Comparison of ENCODE assay signal across 8 mouse cellular contexts in the genomic region with DNA sequence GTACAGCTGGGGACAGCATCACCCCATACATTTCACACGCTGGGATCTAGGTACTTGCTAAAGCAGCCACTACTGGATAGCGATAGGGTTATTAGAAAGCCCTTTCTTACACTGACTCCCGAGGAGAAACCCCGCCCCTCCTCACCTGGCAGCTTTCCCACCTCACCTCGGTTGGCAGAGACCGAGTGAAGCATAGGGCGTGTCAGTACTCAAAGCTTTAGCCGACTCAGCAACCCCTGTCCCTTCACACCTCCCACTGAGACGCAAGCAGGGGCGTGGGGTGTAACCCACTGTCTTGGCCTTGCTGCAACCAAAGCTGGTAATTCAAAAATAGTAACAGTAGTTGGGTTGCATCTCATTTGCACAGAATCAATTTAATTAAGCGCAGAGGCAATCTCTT. TPM values are rescaled to one million over a fixed set of nuclear protein-coding genes. Genes with fewer than 3 reads are reported as not detected.
A peak's percentile ranks its signal among the peaks of the same experiment; 100 is the strongest.
DNase-seq lines count a peak whose midpoint lies in the region; ATAC-seq lines count a peak whose summit lies in the region.

No protein-coding gene starts in this region.

- no peak overlapping the region for H3K9ac ChIP-seq in neural tube, embryonic 11.5 days (ENCODE audit: low read length)
- H3K9ac ChIP-seq in forebrain, embryonic 14.5 days (ENCODE audit: low read length): no peak overlapping the region; the same call in 1 of the 2 replicates
- no peak overlapping the region for H3K9ac ChIP-seq in intestine, embryonic 14.5 days (ENCODE audit: low read length)
- no peak overlapping the region for H3K9ac ChIP-seq in liver, embryonic 16.5 days (ENCODE audit: low read depth, low read length)
- no peak overlapping the region for H3K9ac ChIP-seq in stomach, embryonic 14.5 days (replicated peaks; ENCODE audit: low read depth, low read length)

- H3K9me3 ChIP-seq in neural tube, embryonic 11.5 days (ENCODE audit: control insufficient read depth, low read length): no peaks in the 10 kb centered on the region
- no peaks in the 10 kb centered on the region for H3K9me3 ChIP-seq in forebrain, embryonic 14.5 days (replicated peaks; ENCODE audit: control insufficient read depth, low read length)
- no peaks in the 10 kb centered on the region for H3K9me3 ChIP-seq in intestine, embryonic 14.5 days (ENCODE audit: control insufficient read depth, low read length)
- no peaks in the 10 kb centered on the region for H3K9me3 ChIP-seq in liver, embryonic 16.5 days (replicated peaks; ENCODE audit: control insufficient read depth, low read length)
- H3K9me3 ChIP-seq in stomach, embryonic 14.5 days (ENCODE audit: control insufficient read depth, low read depth, low read length): no peaks in the 10 kb centered on the region

- DNase-seq in neural tube, embryonic 11.5 days (ENCODE audit: low spot score): no peak
- no peak for DNase-seq in neural tube, embryonic 10.5 days (ENCODE audit: extremely low spot score, low spot score)
- no peak for DNase-seq in forebrain, embryonic 14.5 days (ENCODE audit: low spot score)
- DNase-seq in intestine, embryonic 14.5 days (ENCODE audit: low spot score): no peak
- DNase-seq in right cerebral cortex, adult 2 months (ENCODE audit: low spot score in 2 of 2): no peak
- no peak for DNase-seq in thymus, adult 18-20 months

- no peak for ATAC-seq in neural tube, embryonic 11.5 days (ENCODE audit: insufficient read depth, low FRiP score, low TSS enrichment)
- no peak for ATAC-seq in forebrain, embryonic 14.5 days
- ATAC-seq in intestine, embryonic 14.5 days (replicated peaks; ENCODE audit: low FRiP score, low TSS enrichment, low read depth): no peak
- ATAC-seq in liver, embryonic 16.5 days (ENCODE audit: low read depth): no peak
- no peak for ATAC-seq in stomach, embryonic 14.5 days (ENCODE audit: insufficient number of reproducible peaks, insufficient read depth, low FRiP score, low read depth)

- H3K27ac ChIP-seq in neural tube, embryonic 11.5 days (ENCODE audit: low read depth, low read length): no peak overlapping the region
- H3K27ac ChIP-seq in forebrain, embryonic 14.5 days (ENCODE audit: low read depth, low read length): no peak overlapping the region
- H3K27ac ChIP-seq in intestine, embryonic 14.5 days (ENCODE audit: low read depth): peak overlapping the region; percentile 40; the same call in 1 of the 2 replicates
- H3K27ac ChIP-seq in liver, embryonic 16.5 days (ENCODE audit: low read length): no peak overlapping the region
- H3K27ac ChIP-seq in stomach, embryonic 14.5 days (ENCODE audit: low read length): peak overlapping the region; percentile 72; the same call in 1 of the 2 replicates

- no peaks in the 10 kb centered on the region for H3K36me3 ChIP-seq in neural tube, embryonic 11.5 days (ENCODE audit: control insufficient read depth, insufficient read depth, low read length)
- H3K36me3 ChIP-seq in forebrain, embryonic 14.5 days (ENCODE audit: control insufficient read depth, insufficient read depth, low read length): no peaks in the 10 kb centered on the region
- H3K36me3 ChIP-seq in intestine, embryonic 14.5 days (ENCODE audit: control insufficient read depth, insufficient read depth, low read length): no peaks in the 10 kb centered on the region
- H3K36me3 ChIP-seq in liver, embryonic 16.5 days (ENCODE audit: control insufficient read depth, insufficient read depth): no peaks in the 10 kb centered on the region
- H3K36me3 ChIP-seq in stomach, embryonic 14.5 days (ENCODE audit: control insufficient read depth, insufficient read depth, low read length): peaks cover 3% of the 10 kb centered on the region; the same call in 1 of the 2 replicates

- H3K4me2 ChIP-seq in neural tube, embryonic 11.5 days (ENCODE audit: low read depth): peak overlapping the region; percentile 52
- peak overlapping the region; percentile 63 for H3K4me2 ChIP-seq in forebrain, embryonic 14.5 days (ENCODE audit: low read length)
- H3K4me2 ChIP-seq in intestine, embryonic 14.5 days (ENCODE audit: low read length): peak overlapping the region; percentile 64
- peak overlapping the region; percentile 68; the same call in 1 of the 2 replicates for H3K4me2 ChIP-seq in liver, embryonic 16.5 days (ENCODE audit: low read depth, low read length)
- H3K4me2 ChIP-seq in stomach, embryonic 14.5 days (replicated peaks; ENCODE audit: low read depth, low read length): peak overlapping the region; percentile 79

- peak overlapping the region; percentile 4; the same call in 1 of the 2 replicates for H3K4me3 ChIP-seq in neural tube, embryonic 11.5 days (ENCODE audit: low read depth, low read length)
- peak overlapping the region; percentile 28; the same call in 1 of the 2 replicates for H3K4me3 ChIP-seq in forebrain, embryonic 14.5 days (ENCODE audit: low read depth, low read length)
- peak overlapping the region; percentile 29 for H3K4me3 ChIP-seq in intestine, embryonic 14.5 days (ENCODE audit: low read depth, low read length)
- no peak overlapping the region for H3K4me3 ChIP-seq in liver, embryonic 16.5 days (ENCODE audit: low read depth, low read length)
- H3K4me3 ChIP-seq in stomach, embryonic 14.5 days (ENCODE audit: low read depth, low read length): no peak overlapping the region

- 3% methylated on average over 11 of the region's 11 CpGs for WGBS in neural tube, embryonic 11.5 days
- 8% methylated on average over 11 of the region's 11 CpGs for WGBS in forebrain, embryonic 14.5 days
- 12% methylated on average over 11 of the region's 11 CpGs for WGBS in intestine, embryonic 14.5 days
- 7% methylated on average over 11 of the region's 11 CpGs for WGBS in liver, embryonic 16.5 days (ENCODE audit: insufficient replicate concordance)
- WGBS in stomach, embryonic 14.5 days: 9% methylated on average over 11 of the region's 11 CpGs

- H3K27me3 ChIP-seq in neural tube, embryonic 11.5 days (ENCODE audit: control insufficient read depth, insufficient read depth, low read length): peaks cover 68% of the 10 kb centered on the region
- H3K27me3 ChIP-seq in forebrain, embryonic 14.5 days (replicated peaks; ENCODE audit: control insufficient read depth, insufficient read depth, low read length): peaks cover 62% of the 10 kb centered on the region
- peaks cover 35% of the 10 kb centered on the region for H3K27me3 ChIP-seq in intestine, embryonic 14.5 days (replicated peaks; ENCODE audit: control insufficient read depth, insufficient read depth, low read length)
- H3K27me3 ChIP-seq in liver, embryonic 16.5 days (ENCODE audit: control insufficient read depth, insufficient read depth, low read depth, low read length): peaks cover 99% of the 10 kb centered on the region
- H3K27me3 ChIP-seq in stomach, embryonic 14.5 days (ENCODE audit: control insufficient read depth, insufficient read depth, low read length): peaks cover 8% of the 10 kb centered on the region; the same call in 1 of the 2 replicates

- H3K4me1 ChIP-seq in neural tube, embryonic 11.5 days (ENCODE audit: control insufficient read depth, insufficient read depth, low read length): peaks cover 19% of the 10 kb centered on the region
- H3K4me1 ChIP-seq in forebrain, embryonic 14.5 days (ENCODE audit: control insufficient read depth, insufficient read depth, low read length): peaks cover 36% of the 10 kb centered on the region
- H3K4me1 ChIP-seq in intestine, embryonic 14.5 days (replicated peaks; ENCODE audit: control insufficient read depth, insufficient read depth, low read length): peaks cover 50% of the 10 kb centered on the region
- H3K4me1 ChIP-seq in liver, embryonic 16.5 days (ENCODE audit: control insufficient read depth, low read depth, low read length): peaks cover 30% of the 10 kb centered on the region
- H3K4me1 ChIP-seq in stomach, embryonic 14.5 days (ENCODE audit: control insufficient read depth, insufficient read depth, low read length): peaks cover 40% of the 10 kb centered on the region

RNA-seq across cellular contexts. Expression of a gene that starts 2.0 kb away (rescaled TPM):
- 9.2 and 11.8 TPM in 2 replicates for polyA plus RNA-seq in neural tube, embryonic 11.5 days (2014; fragmentation: Nextera tagmentation; extraction: Ambion mirVana)
- polyA plus RNA-seq in forebrain, embryonic 14.5 days (2014; fragmentation: Nextera tagmentation; extraction: Ambion mirVana): 4.6 and 5.5 TPM in 2 replicates
- 12.8 and 13.8 TPM in 2 replicates for polyA plus RNA-seq in intestine, embryonic 14.5 days (2014; fragmentation: Nextera tagmentation; extraction: Ambion mirVana)
- 1.1 and 1.7 TPM in 2 replicates for polyA plus RNA-seq in liver, embryonic 16.5 days (2015; fragmentation: Nextera tagmentation; extraction: Ambion mirVana)
- polyA plus RNA-seq in stomach, embryonic 14.5 days (2014; fragmentation: Nextera tagmentation; extraction: Ambion mirVana): 25.6 and 26.0 TPM in 2 replicates

RNA-seq across cellular contexts. Expression of a gene that starts 2.1 kb away (rescaled TPM):
- 0.14 and 0.44 TPM in 2 replicates for polyA plus RNA-seq in neural tube, embryonic 11.5 days (2014; fragmentation: Nextera tagmentation; extraction: Ambion mirVana)
- polyA plus RNA-seq in forebrain, embryonic 14.5 days (2014; fragmentation: Nextera tagmentation; extraction: Ambion mirVana): 0.10 TPM in 1 of 2 replicates, not detected in the other
- polyA plus RNA-seq in intestine, embryonic 14.5 days (2014; fragmentation: Nextera tagmentation; extraction: Ambion mirVana): 0.23 TPM in 1 of 2 replicates, not detected in the other
- 0.05 and 0.08 TPM in 2 replicates for polyA plus RNA-seq in liver, embryonic 16.5 days (2015; fragmentation: Nextera tagmentation; extraction: Ambion mirVana)
- polyA plus RNA-seq in stomach, embryonic 14.5 days (2014; fragmentation: Nextera tagmentation; extraction: Ambion mirVana): 0.14 and 0.33 TPM in 2 replicates

RNA-seq across cellular contexts. Expression of a gene that starts 2.8 kb away (rescaled TPM):
- 0.94 and 1.0 TPM in 2 replicates for polyA plus RNA-seq in neural tube, embryonic 11.5 days (2014; fragmentation: Nextera tagmentation; extraction: Ambion mirVana)
- polyA plus RNA-seq in forebrain, embryonic 14.5 days (2014; fragmentation: Nextera tagmentation; extraction: Ambion mirVana): 0.39 and 0.48 TPM in 2 replicates
- 1.2 and 1.4 TPM in 2 replicates for polyA plus RNA-seq in intestine, embryonic 14.5 days (2014; fragmentation: Nextera tagmentation; extraction: Ambion mirVana)
- 0.11 and 0.17 TPM in 2 replicates for polyA plus RNA-seq in liver, embryonic 16.5 days (2015; fragmentation: Nextera tagmentation; extraction: Ambion mirVana)
- polyA plus RNA-seq in stomach, embryonic 14.5 days (2014; fragmentation: Nextera tagmentation; extraction: Ambion mirVana): 2.1 and 2.2 TPM in 2 replicates

RNA-seq across cellular contexts. Expression of a gene that starts 17.4 kb away (rescaled TPM):
- polyA plus RNA-seq in neural tube, embryonic 11.5 days (2014; fragmentation: Nextera tagmentation; extraction: Ambion mirVana): 6.2 and 6.9 TPM in 2 replicates
- 27.4 and 31.9 TPM in 2 replicates for polyA plus RNA-seq in forebrain, embryonic 14.5 days (2014; fragmentation: Nextera tagmentation; extraction: Ambion mirVana)
- polyA plus RNA-seq in intestine, embryonic 14.5 days (2014; fragmentation: Nextera tagmentation; extraction: Ambion mirVana): 5.8 and 7.4 TPM in 2 replicates
- polyA plus RNA-seq in liver, embryonic 16.5 days (2015; fragmentation: Nextera tagmentation; extraction: Ambion mirVana): 0.05 and 0.09 TPM in 2 replicates
- 3.6 and 4.5 TPM in 2 replicates for polyA plus RNA-seq in stomach, embryonic 14.5 days (2014; fragmentation: Nextera tagmentation; extraction: Ambion mirVana)

RNA-seq across cellular contexts. Expression of a gene that starts 53.2 kb away (rescaled TPM):
- 11.2 and 12.4 TPM in 2 replicates for polyA plus RNA-seq in neural tube, embryonic 11.5 days (2014; fragmentation: Nextera tagmentation; extraction: Ambion mirVana)
- 16.1 and 22.4 TPM in 2 replicates for polyA plus RNA-seq in forebrain, embryonic 14.5 days (2014; fragmentation: Nextera tagmentation; extraction: Ambion mirVana)
- polyA plus RNA-seq in intestine, embryonic 14.5 days (2014; fragmentation: Nextera tagmentation; extraction: Ambion mirVana): 20.2 and 21.8 TPM in 2 replicates
- 10.8 and 12.5 TPM in 2 replicates for polyA plus RNA-seq in liver, embryonic 16.5 days (2015; fragmentation: Nextera tagmentation; extraction: Ambion mirVana)
- 17.7 and 19.1 TPM in 2 replicates for polyA plus RNA-seq in stomach, embryonic 14.5 days (2014; fragmentation: Nextera tagmentation; extraction: Ambion mirVana)

Comparison
In these comparisons a context has a peak if more than half of its experiments do, and no peak if none do; other contexts are left out.
1. H3K27ac ChIP-seq: peak in intestine, embryonic 14.5 days (single experiment) and stomach, embryonic 14.5 days (single experiment); none in neural tube, embryonic 11.5 days (single experiment), forebrain, embryonic 14.5 days (single experiment) and liver, embryonic 16.5 days (single experiment).
2. H3K4me3 ChIP-seq: peak in neural tube, embryonic 11.5 days (single experiment), forebrain, embryonic 14.5 days (single experiment) and intestine, embryonic 14.5 days (single experiment); none in liver, embryonic 16.5 days (single experiment) and stomach, embryonic 14.5 days (single experiment).
3. Peak in every context shown above with its lines, with median percentiles within 50 percentile points of each other: H3K4me2 ChIP-seq.